Mouse (Mus musculus) spleen, adult 2 months (tissue): ENCODE measurements around the gene Lsm3.

Experiments used
- CTCF ChIP-seq: fragments of 200-500 bp; IDR thresholded peaks from 2 replicates; pipeline ENCODE4 v1.5.1; 2011; ENCODE audit warnings: mild to moderate bottlenecking, inconsistent platforms; ENCODE audit not compliant: insufficient read depth, insufficient read length, insufficient replicate concordance; ENCODE audit errors: extremely low read depth
- POLR2A ChIP-seq: fragments of 200-500 bp; IDR thresholded peaks from 2 replicates; pipeline ENCODE4 v1.6.1; 2011; ENCODE audit warnings: low read depth, low read length, inconsistent platforms

- TF ChIP-seq POLR2A (no peak), CTCF (no peak)
Observed at GRCm38 (mm10) chr6:91558565-91558964, 42.8 kb downstream of the Lsm3 start.
